Mouse (Mus musculus): Measurements from ENCODE around the gene Gclm. TPM values are rescaled to one million over a fixed set of nuclear protein-coding genes. Genes with fewer than 3 reads are reported as not detected.

Gclm gene
- total RNA-seq (2014; fragmentation: Nextera tagmentation) (294 and 394 TPM in 2 replicates), total RNA-seq (2017) (115 and 121 TPM in 2 replicates), polyA plus RNA-seq (2012) (491 and 677 TPM in 2 replicates)

- ATAC-seq (ENCODE audit: extremely low read depth, insufficient number of reproducible peaks, low FRiP score, poor library complexity, severe bottlenecking) (peak; percentile 56), DNase-seq (ENCODE audit: low spot score) (peak; percentile 83)
- Histone ChIP-seq H3K27me3 (ENCODE audit: insufficient read depth, low read length) (no peaks in the 10 kb centered on the region), H3K4me1 (ENCODE audit: insufficient read depth, low read depth, low read length) (peaks cover 39% of the 10 kb centered on the region), H3K36me3 (replicated peaks) (peaks cover 18% of the 10 kb centered on the region), H3K4me3 (ENCODE audit: low read depth, low read length) (peak within 1 kb of the TSS; percentile 96), H3K9me3 (replicated peaks) (no peaks in the 10 kb centered on the region)
- TF ChIP-seq POLR2AphosphoS5 (IDR thresholded peaks at IDR 0.05; ENCODE audit: insufficient replicate concordance, low read depth, low read length) (no peak), CTCF (IDR thresholded peaks at IDR 0.05; ENCODE audit: low read depth, low read length) (0 out of 2 replicates have a peak, but pooled peaks have one; percentile 43)
Measured at GRCm38 (mm10) chr3:122245215-122245877, at the start of gene Gclm. Gene Gclm, plus strand, starts transcription at chr3:122245557.

GRCm38 (mm10) chr3:122196621-122197298, 48.6 kb upstream of the Gclm start:
- DNase-seq (ENCODE audit: low spot score) = no peak
- TF ChIP-seq POLR2AphosphoS5 (IDR thresholded peaks at IDR 0.05; ENCODE audit: insufficient replicate concordance, low read depth, low read length) (no peak), GATA1 (IDR thresholded peaks at IDR 0.05; ENCODE audit: borderline replicate concordance, low read length) (no peak), GATA2 (IDR thresholded peaks at IDR 0.05; ENCODE audit: borderline replicate concordance, low read depth, low read length) (no peak), TAL1 (conservative IDR thresholded peaks at IDR 0.05; ENCODE audit: low read depth, low read length) (no peak), CTCF (IDR thresholded peaks at IDR 0.05; ENCODE audit: low read depth, low read length) (no peak)
- Histone ChIP-seq H3K9me3 (replicated peaks) (no peaks in the 10 kb centered on the region), H3K36me3 (replicated peaks) (no peaks in the 10 kb centered on the region), H3K4me1 (ENCODE audit: insufficient read depth, low read depth, low read length) (no peaks in the 10 kb centered on the region), H3K4me3 (ENCODE audit: low read depth, low read length) (no peak overlapping the region), H3K27me3 (ENCODE audit: insufficient read depth, low read length) (no peaks in the 10 kb centered on the region; the same call in 1 of the 2 replicates)
- no peak for ATAC-seq (ENCODE audit: extremely low read depth, insufficient number of reproducible peaks, low FRiP score, poor library complexity, severe bottlenecking)

GRCm38 (mm10) chr3:122198532-122198931, 46.8 kb upstream of the Gclm start:
- no peak overlapping the region for H3K4me3 ChIP-seq (ENCODE audit: low read depth, low read length)
- H3K4me1 ChIP-seq (ENCODE audit: insufficient read depth, low read depth, low read length) = 0 out of 2 replicates have a peak, but pooled peaks cover 3% of the 10 kb centered on the region
- no peaks in the 10 kb centered on the region for H3K36me3 ChIP-seq (replicated peaks)
- DNase-seq (ENCODE audit: low spot score) = no peak
- peaks cover 9% of the 10 kb centered on the region for H3K27me3 ChIP-seq (ENCODE audit: insufficient read depth, low read length)
- no peak for ATAC-seq (ENCODE audit: extremely low read depth, insufficient number of reproducible peaks, low FRiP score, poor library complexity, severe bottlenecking)
- H3K9me3 ChIP-seq (replicated peaks) = no peaks in the 10 kb centered on the region
- TF ChIP-seq GATA2 (IDR thresholded peaks at IDR 0.05; ENCODE audit: borderline replicate concordance, low read depth, low read length) = no peak
- no peak for TF ChIP-seq CTCF (IDR thresholded peaks at IDR 0.05; ENCODE audit: low read depth, low read length)
- no peak for TF ChIP-seq POLR2AphosphoS5 (IDR thresholded peaks at IDR 0.05; ENCODE audit: insufficient replicate concordance, low read depth, low read length)

GRCm38 (mm10) chr3:122198966-122199381, 46.4 kb upstream of the Gclm start:
- TF ChIP-seq GATA2 (IDR thresholded peaks at IDR 0.05; ENCODE audit: borderline replicate concordance, low read depth, low read length) = no peak
- TF ChIP-seq CTCF (IDR thresholded peaks at IDR 0.05; ENCODE audit: low read depth, low read length) = no peak
- TF ChIP-seq TAL1 (conservative IDR thresholded peaks at IDR 0.05; ENCODE audit: low read depth, low read length) = no peak
- no peak for TF ChIP-seq GATA1 (IDR thresholded peaks at IDR 0.05; ENCODE audit: borderline replicate concordance, low read length)
- no peak for TF ChIP-seq POLR2AphosphoS5 (IDR thresholded peaks at IDR 0.05; ENCODE audit: insufficient replicate concordance, low read depth, low read length)
- no peaks in the 10 kb centered on the region for H3K9me3 ChIP-seq (replicated peaks)
- 0 out of 2 replicates have a peak, but pooled peaks cover 3% of the 10 kb centered on the region for H3K4me1 ChIP-seq (ENCODE audit: insufficient read depth, low read depth, low read length)
- H3K4me3 ChIP-seq (ENCODE audit: low read depth, low read length) = no peak overlapping the region
- H3K36me3 ChIP-seq (replicated peaks) = no peaks in the 10 kb centered on the region
- no peak for ATAC-seq (ENCODE audit: extremely low read depth, insufficient number of reproducible peaks, low FRiP score, poor library complexity, severe bottlenecking)
- peaks cover 13% of the 10 kb centered on the region for H3K27me3 ChIP-seq (ENCODE audit: insufficient read depth, low read length)
- no peak for DNase-seq (ENCODE audit: low spot score)

GRCm38 (mm10) chr3:122199600-122199999, 45.8 kb upstream of the Gclm start:
- ATAC-seq (ENCODE audit: extremely low read depth, insufficient number of reproducible peaks, low FRiP score, poor library complexity, severe bottlenecking) (no peak), DNase-seq (ENCODE audit: low spot score) (no peak)
- TF ChIP-seq GATA1 (IDR thresholded peaks at IDR 0.05; ENCODE audit: borderline replicate concordance, low read length) = no peak
- no peak for TF ChIP-seq CTCF (IDR thresholded peaks at IDR 0.05; ENCODE audit: low read depth, low read length)
- TF ChIP-seq POLR2AphosphoS5 (IDR thresholded peaks at IDR 0.05; ENCODE audit: insufficient replicate concordance, low read depth, low read length) = no peak
- TF ChIP-seq GATA2 (IDR thresholded peaks at IDR 0.05; ENCODE audit: borderline replicate concordance, low read depth, low read length) = no peak
- no peak for TF ChIP-seq TAL1 (conservative IDR thresholded peaks at IDR 0.05; ENCODE audit: low read depth, low read length)
- Histone ChIP-seq H3K36me3 (replicated peaks) (no peaks in the 10 kb centered on the region), H3K4me3 (ENCODE audit: low read depth, low read length) (no peak overlapping the region), H3K27me3 (ENCODE audit: insufficient read depth, low read length) (peaks cover 17% of the 10 kb centered on the region), H3K9me3 (replicated peaks) (no peaks in the 10 kb centered on the region), H3K4me1 (ENCODE audit: insufficient read depth, low read depth, low read length) (0 out of 2 replicates have a peak, but pooled peaks cover 3% of the 10 kb centered on the region)

- Histone ChIP-seq H3K9me3 (replicated peaks) (no peaks in the 10 kb centered on the region), H3K4me1 (ENCODE audit: insufficient read depth, low read depth, low read length) (0 out of 2 replicates have a peak, but pooled peaks cover 3% of the 10 kb centered on the region), H3K36me3 (replicated peaks) (no peaks in the 10 kb centered on the region), H3K27me3 (ENCODE audit: insufficient read depth, low read length) (peaks cover 17% of the 10 kb centered on the region), H3K4me3 (ENCODE audit: low read depth, low read length) (no peak overlapping the region)
- no peak for TF ChIP-seq GATA1 (IDR thresholded peaks at IDR 0.05; ENCODE audit: borderline replicate concordance, low read length)
- no peak for TF ChIP-seq TAL1 (conservative IDR thresholded peaks at IDR 0.05; ENCODE audit: low read depth, low read length)
- TF ChIP-seq GATA2 (IDR thresholded peaks at IDR 0.05; ENCODE audit: borderline replicate concordance, low read depth, low read length) = no peak
- TF ChIP-seq POLR2AphosphoS5 (IDR thresholded peaks at IDR 0.05; ENCODE audit: insufficient replicate concordance, low read depth, low read length) = no peak
- no peak for TF ChIP-seq CTCF (IDR thresholded peaks at IDR 0.05; ENCODE audit: low read depth, low read length)
- ATAC-seq (ENCODE audit: extremely low read depth, insufficient number of reproducible peaks, low FRiP score, poor library complexity, severe bottlenecking) (no peak), DNase-seq (ENCODE audit: low spot score) (no peak)
Measured at GRCm38 (mm10) chr3:122200017-122200416, 45.3 kb upstream of the Gclm start.

Measured in G1E (cell line).